Mouse (Mus musculus): ENCODE measurements at regions not wholly inside any gene's neighbourhood (a gene's known extent, or its start where the extent isn't known, plus 50 kb on each side); places are given as distances from the start of the nearest gene placed in this dataset.

GRCm38 (mm10) chr13:71736821-71737345, 226.6 kb downstream of the Irx1 start:
- TF ChIP-seq CTCF (IDR thresholded peaks at IDR 0.05; ENCODE audit: borderline replicate concordance, extremely low read depth, insufficient read depth, insufficient read length) (no peak), POLR2A (IDR thresholded peaks at IDR 0.05; ENCODE audit: borderline replicate concordance, extremely low read depth, insufficient read depth, insufficient read length, poor library complexity, severe bottlenecking) (no peak)
